Mouse (Mus musculus): Measurements from ENCODE around the gene Pigk. TPM values are rescaled to one million over a fixed set of nuclear protein-coding genes. Genes with fewer than 3 reads are reported as not detected.

The Pigk gene
- polyA plus RNA-seq, 1 experiment from 2014 or later: 41.5 TPM

- peak; percentile 16; the same call in 1 of the 2 replicates for ATAC-seq (ENCODE audit: low FRiP score, low read depth)
- H3K27me3 ChIP-seq: no peaks in the 10 kb centered on the region
- H3K4me1 ChIP-seq: peaks cover 7% of the 10 kb centered on the region
- H3K9me3 ChIP-seq: no peaks in the 10 kb centered on the region
- H3K4me3 ChIP-seq: no peak overlapping the region
- no peak overlapping the region for H3K27ac ChIP-seq (replicated peaks)
- 86% methylated on average over 7 of the region's 7 CpGs for WGBS
- H3K36me3 ChIP-seq: no peaks in the 10 kb centered on the region
- no peak overlapping the region for H3K4me2 ChIP-seq (replicated peaks)
- H3K9ac ChIP-seq (replicated peaks): no peak overlapping the region
Observed at GRCm38 (mm10) chr3:152929788-152930281, 215.9 kb downstream of the Pigk start.

- 76% methylated on average over 3 of the region's 3 CpGs for WGBS
- Histone ChIP-seq H3K9ac (replicated peaks) (no peak overlapping the region), H3K36me3 (no peaks in the 10 kb centered on the region), H3K4me2 (replicated peaks) (no peak overlapping the region), H3K4me3 (no peak overlapping the region), H3K27ac (replicated peaks) (no peak overlapping the region), H3K9me3 (no peaks in the 10 kb centered on the region), H3K27me3 (no peaks in the 10 kb centered on the region), H3K4me1 (peaks cover 7% of the 10 kb centered on the region)
- ATAC-seq (ENCODE audit: low FRiP score, low read depth): no peak
Observed at GRCm38 (mm10) chr3:152931354-152931753, 217.5 kb downstream of the Pigk start.

GRCm38 (mm10) chr3:152932096-152932495, 218.2 kb downstream of the Pigk start:
- peaks cover 7% of the 10 kb centered on the region for H3K4me1 ChIP-seq
- H3K36me3 ChIP-seq: no peaks in the 10 kb centered on the region
- no peaks in the 10 kb centered on the region for H3K9me3 ChIP-seq
- no peak overlapping the region for H3K9ac ChIP-seq (replicated peaks)
- no peaks in the 10 kb centered on the region for H3K27me3 ChIP-seq
- no peak overlapping the region for H3K4me2 ChIP-seq (replicated peaks)
- no peak overlapping the region for H3K4me3 ChIP-seq
- no peak for ATAC-seq (ENCODE audit: low FRiP score, low read depth)
- no peak overlapping the region for H3K27ac ChIP-seq (replicated peaks)
- 70% methylated on average over 4 of the region's 4 CpGs for WGBS

GRCm38 (mm10) chr3:152932544-152932943, 218.6 kb downstream of the Pigk start:
- Histone ChIP-seq H3K27me3 (no peaks in the 10 kb centered on the region), H3K4me2 (replicated peaks) (no peak overlapping the region), H3K36me3 (no peaks in the 10 kb centered on the region), H3K4me1 (peaks cover 3% of the 10 kb centered on the region; the same call in 1 of the 2 replicates), H3K9ac (replicated peaks) (no peak overlapping the region), H3K4me3 (no peak overlapping the region), H3K9me3 (no peaks in the 10 kb centered on the region), H3K27ac (replicated peaks) (no peak overlapping the region)
- no peak for ATAC-seq (ENCODE audit: low FRiP score, low read depth)
- 91% methylated on average over 2 of the region's 2 CpGs for WGBS

- Histone ChIP-seq H3K27ac (replicated peaks) (no peak overlapping the region), H3K9ac (replicated peaks) (no peak overlapping the region), H3K36me3 (no peaks in the 10 kb centered on the region), H3K4me2 (replicated peaks) (no peak overlapping the region), H3K27me3 (no peaks in the 10 kb centered on the region), H3K9me3 (no peaks in the 10 kb centered on the region), H3K4me1 (no peaks in the 10 kb centered on the region), H3K4me3 (no peak overlapping the region)
- no peak for ATAC-seq (ENCODE audit: low FRiP score, low read depth)
- 93% methylated on average over 3 of the region's 3 CpGs for WGBS
Observed at GRCm38 (mm10) chr3:152933737-152934136, 219.8 kb downstream of the Pigk start.

GRCm38 (mm10) chr3:152936313-152936712, 222.4 kb downstream of the Pigk start:
- no peak overlapping the region for H3K4me2 ChIP-seq (replicated peaks)
- no peaks in the 10 kb centered on the region for H3K36me3 ChIP-seq
- no peak overlapping the region for H3K4me3 ChIP-seq
- H3K27ac ChIP-seq (replicated peaks): no peak overlapping the region
- H3K27me3 ChIP-seq: no peaks in the 10 kb centered on the region
- 90% methylated on average over 3 of the region's 3 CpGs for WGBS
- H3K9me3 ChIP-seq: no peaks in the 10 kb centered on the region
- no peak for ATAC-seq (ENCODE audit: low FRiP score, low read depth)
- H3K9ac ChIP-seq (replicated peaks): no peak overlapping the region
- H3K4me1 ChIP-seq: no peaks in the 10 kb centered on the region

- Histone ChIP-seq H3K9ac (replicated peaks) (no peak overlapping the region), H3K36me3 (no peaks in the 10 kb centered on the region), H3K27me3 (no peaks in the 10 kb centered on the region), H3K4me2 (replicated peaks) (no peak overlapping the region), H3K4me3 (no peak overlapping the region), H3K4me1 (0 out of 2 replicates have a peak, but pooled peaks cover 5% of the 10 kb centered on the region), H3K27ac (replicated peaks) (no peak overlapping the region), H3K9me3 (no peaks in the 10 kb centered on the region)
- WGBS: 84% methylated on average over 5 of the region's 5 CpGs
- no peak for ATAC-seq (ENCODE audit: low FRiP score, low read depth)
Observed at GRCm38 (mm10) chr3:152941671-152942070, 227.8 kb downstream of the Pigk start.

- Histone ChIP-seq H3K27me3 (no peaks in the 10 kb centered on the region), H3K36me3 (no peaks in the 10 kb centered on the region), H3K9me3 (no peaks in the 10 kb centered on the region), H3K4me2 (replicated peaks) (no peak overlapping the region), H3K4me1 (0 out of 2 replicates have a peak, but pooled peaks cover 5% of the 10 kb centered on the region), H3K4me3 (no peak overlapping the region), H3K9ac (replicated peaks) (no peak overlapping the region), H3K27ac (replicated peaks) (no peak overlapping the region)
- ATAC-seq (ENCODE audit: low FRiP score, low read depth): 0 out of 2 replicates have a peak, but pooled peaks have one; percentile 52
- WGBS: 64% methylated on average over 11 of the region's 11 CpGs
Observed at GRCm38 (mm10) chr3:152942985-152943384, 229.1 kb downstream of the Pigk start.

GRCm38 (mm10) chr3:152944766-152945165, 230.9 kb downstream of the Pigk start:
- no peak overlapping the region for H3K4me2 ChIP-seq (replicated peaks)
- no peaks in the 10 kb centered on the region for H3K9me3 ChIP-seq
- no peaks in the 10 kb centered on the region for H3K27me3 ChIP-seq
- no peak overlapping the region for H3K27ac ChIP-seq (replicated peaks)
- H3K4me3 ChIP-seq: no peak overlapping the region
- H3K36me3 ChIP-seq: no peaks in the 10 kb centered on the region
- 0 out of 2 replicates have a peak, but pooled peaks cover 5% of the 10 kb centered on the region for H3K4me1 ChIP-seq
- H3K9ac ChIP-seq (replicated peaks): no peak overlapping the region
- WGBS: 70% methylated on average over 3 of the region's 3 CpGs
- ATAC-seq (ENCODE audit: low FRiP score, low read depth): no peak

- no peak overlapping the region for H3K9ac ChIP-seq (replicated peaks)
- no peak for ATAC-seq (ENCODE audit: low FRiP score, low read depth)
- no peak overlapping the region for H3K4me2 ChIP-seq (replicated peaks)
- no peaks in the 10 kb centered on the region for H3K9me3 ChIP-seq
- H3K27me3 ChIP-seq: no peaks in the 10 kb centered on the region
- H3K36me3 ChIP-seq: no peaks in the 10 kb centered on the region
- H3K4me3 ChIP-seq: no peak overlapping the region
- H3K4me1 ChIP-seq: 0 out of 2 replicates have a peak, but pooled peaks cover 5% of the 10 kb centered on the region
- WGBS: 84% methylated on average over 11 of the region's 11 CpGs
- no peak overlapping the region for H3K27ac ChIP-seq (replicated peaks)
Observed at GRCm38 (mm10) chr3:152947031-152947640, 233.2 kb downstream of the Pigk start.

GRCm38 (mm10) chr3:152948556-152948955, 234.7 kb downstream of the Pigk start:
- WGBS: 84% methylated on average over 7 of the region's 7 CpGs
- no peak for ATAC-seq (ENCODE audit: low FRiP score, low read depth)
- no peaks in the 10 kb centered on the region for H3K36me3 ChIP-seq

GRCm38 (mm10) chr3:152949233-152949777, 235.4 kb downstream of the Pigk start:
- 93% methylated on average over 15 of the region's 15 CpGs for WGBS
- ATAC-seq (ENCODE audit: low FRiP score, low read depth): no peak
- H3K4me2 ChIP-seq (replicated peaks): no peak overlapping the region

More at GRCm38 (mm10) chr3:152948556-152948955, 234.7 kb downstream of the Pigk start:
- no peak overlapping the region for H3K27ac ChIP-seq (replicated peaks)
- H3K4me3 ChIP-seq: no peak overlapping the region
- no peak overlapping the region for H3K4me2 ChIP-seq (replicated peaks)
- no peak overlapping the region for H3K9ac ChIP-seq (replicated peaks)
- no peaks in the 10 kb centered on the region for H3K9me3 ChIP-seq
- no peaks in the 10 kb centered on the region for H3K4me1 ChIP-seq
- H3K27me3 ChIP-seq: no peaks in the 10 kb centered on the region

More at GRCm38 (mm10) chr3:152949233-152949777, 235.4 kb downstream of the Pigk start:
- no peaks in the 10 kb centered on the region for H3K4me1 ChIP-seq
- no peak overlapping the region for H3K4me3 ChIP-seq
- no peak overlapping the region for H3K9ac ChIP-seq (replicated peaks)
- no peaks in the 10 kb centered on the region for H3K9me3 ChIP-seq
- no peaks in the 10 kb centered on the region for H3K36me3 ChIP-seq
- H3K27ac ChIP-seq (replicated peaks): no peak overlapping the region
- H3K27me3 ChIP-seq: no peaks in the 10 kb centered on the region
